Mouse (Mus musculus): ENCODE measurements around the gene Elovl2.

DNA sequence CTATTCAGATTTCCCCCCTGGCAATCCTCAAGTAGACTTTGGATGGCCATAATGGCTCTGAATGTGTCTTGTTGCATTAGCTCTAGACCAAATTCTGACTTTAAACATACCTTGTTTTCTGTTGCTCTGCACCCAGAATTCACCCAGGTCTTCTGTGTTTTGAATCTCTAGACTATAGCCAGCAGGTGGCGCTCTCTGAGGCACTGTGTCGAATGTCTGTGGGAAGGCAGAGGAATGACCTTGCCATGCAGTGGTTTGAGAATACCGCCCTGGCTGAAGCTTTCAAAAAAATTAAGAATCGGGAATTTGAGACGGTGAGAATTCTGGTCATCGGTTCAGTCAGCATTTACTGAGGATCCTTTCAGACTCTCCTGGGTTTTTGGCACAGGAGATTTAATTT lies 85.3 kb downstream of the Elovl2 start:
- no peak for TF ChIP-seq EP300 (optimal IDR thresholded peaks at IDR 0.05)
- TF ChIP-seq CTCF (IDR thresholded peaks at IDR 0.05; ENCODE audit: low read depth), result peak; percentile 88

Data from stomach, postnatal 0 days (tissue).